Mouse (Mus musculus): ENCODE data around the gene 9130230L23Rik. TPM values are rescaled to one million over a fixed set of nuclear protein-coding genes. Genes with fewer than 3 reads are reported as not detected.

Gene 9130230L23Rik
- not detected for total RNA-seq (2021)
- long read RNA-seq, experiment 1, result 0 reads
- long read RNA-seq, experiment 2, result 0 reads

GRCm38 (mm10) chr5:66004134-66004925, at the start of gene 9130230L23Rik:
Gene 9130230L23Rik, minus strand, starts transcription at chr5:66004285.
- Histone ChIP-seq H3K27ac (no peak within 1 kb of the TSS), H3K4me3 (no peak within 1 kb of the TSS)
- no peak for DNase-seq (ENCODE audit: low spot score in 2 of 2)
- TF ChIP-seq CTCF (conservative IDR thresholded peaks at IDR 0.05), result no peak

GRCm38 (mm10) chr5:66052777-66053548, 48.9 kb upstream of the 9130230L23Rik start:
- H3K27ac ChIP-seq, result no peak overlapping the region
- no peak for DNase-seq (ENCODE audit: low spot score in 2 of 2)
- H3K4me3 ChIP-seq, result no peak overlapping the region
- no peak for TF ChIP-seq CTCF (conservative IDR thresholded peaks at IDR 0.05)

GRCm38 (mm10) chr5:66050841-66051240, 46.8 kb upstream of the 9130230L23Rik start:
- DNase-seq (ENCODE audit: low spot score in 2 of 2), result no peak
- TF ChIP-seq CTCF (conservative IDR thresholded peaks at IDR 0.05), result no peak
- no peak overlapping the region for H3K4me3 ChIP-seq
- no peak overlapping the region for H3K27ac ChIP-seq

- no peak overlapping the region for H3K27ac ChIP-seq
- TF ChIP-seq CTCF (conservative IDR thresholded peaks at IDR 0.05), result no peak
- H3K4me3 ChIP-seq, result no peak overlapping the region
- DNase-seq (ENCODE audit: low spot score in 2 of 2), result no peak
These were observed 42.3 kb upstream of the 9130230L23Rik start for GRCm38 (mm10) chr5:66046356-66046755.

GRCm38 (mm10) chr5:66043897-66044296, 39.8 kb upstream of the 9130230L23Rik start:
- no peak for DNase-seq (ENCODE audit: low spot score in 2 of 2)
- Histone ChIP-seq H3K4me3 (no peak overlapping the region), H3K27ac (no peak overlapping the region)
- no peak for TF ChIP-seq CTCF (conservative IDR thresholded peaks at IDR 0.05)

GRCm38 (mm10) chr5:66042651-66043340, 38.7 kb upstream of the 9130230L23Rik start:
- DNase-seq (ENCODE audit: low spot score in 2 of 2), result no peak
- no peak overlapping the region for H3K27ac ChIP-seq
- TF ChIP-seq CTCF (conservative IDR thresholded peaks at IDR 0.05), result no peak
- no peak overlapping the region for H3K4me3 ChIP-seq

GRCm38 (mm10) chr5:66040744-66041279, 36.7 kb upstream of the 9130230L23Rik start:
- no peak for DNase-seq (ENCODE audit: low spot score in 2 of 2)
- Histone ChIP-seq H3K4me3 (no peak overlapping the region), H3K27ac (no peak overlapping the region)
- TF ChIP-seq CTCF (conservative IDR thresholded peaks at IDR 0.05), result no peak

- no peak for DNase-seq (ENCODE audit: low spot score in 2 of 2)
- Histone ChIP-seq H3K4me3 (no peak overlapping the region), H3K27ac (no peak overlapping the region)
- TF ChIP-seq CTCF (conservative IDR thresholded peaks at IDR 0.05), result no peak
These were observed 35.7 kb upstream of the 9130230L23Rik start for GRCm38 (mm10) chr5:66039813-66040212.

- no peak for DNase-seq (ENCODE audit: low spot score in 2 of 2)
- no peak for TF ChIP-seq CTCF (conservative IDR thresholded peaks at IDR 0.05)
- no peak overlapping the region for H3K4me3 ChIP-seq
- H3K27ac ChIP-seq, result no peak overlapping the region
These were observed 33.0 kb upstream of the 9130230L23Rik start for GRCm38 (mm10) chr5:66037066-66037465.

- no peak for TF ChIP-seq CTCF (conservative IDR thresholded peaks at IDR 0.05)
- DNase-seq (ENCODE audit: low spot score in 2 of 2), result no peak
- Histone ChIP-seq H3K4me3 (no peak overlapping the region), H3K27ac (no peak overlapping the region)
These were observed 32.5 kb upstream of the 9130230L23Rik start for GRCm38 (mm10) chr5:66036440-66037054.

- no peak for TF ChIP-seq CTCF (conservative IDR thresholded peaks at IDR 0.05)
- Histone ChIP-seq H3K4me3 (no peak overlapping the region), H3K27ac (no peak overlapping the region)
- DNase-seq (ENCODE audit: low spot score in 2 of 2), result no peak
These were observed 30.5 kb upstream of the 9130230L23Rik start for GRCm38 (mm10) chr5:66034375-66035195.

- Histone ChIP-seq H3K4me3 (no peak overlapping the region), H3K27ac (no peak overlapping the region)
- no peak for DNase-seq (ENCODE audit: low spot score in 2 of 2)
- no peak for TF ChIP-seq CTCF (conservative IDR thresholded peaks at IDR 0.05)
These were observed 28.7 kb upstream of the 9130230L23Rik start for GRCm38 (mm10) chr5:66032826-66033225.

Data from layer of hippocampus, adult 2 months (tissue).